Mouse (Mus musculus) intestine, postnatal 0 days (tissue): ENCODE data around the gene Ppp1r15a. TPM values are rescaled to one million over a fixed set of nuclear protein-coding genes. Genes with fewer than 3 reads are reported as not detected.

Experiments
- ATAC-seq: fragments of 200-750 bp; cut with Nextera tagmentation; 2 replicates; pipeline ENCODE4 v1.8.0; 2017; ENCODE audit warnings: mild to moderate bottlenecking, moderate TSS enrichment, moderate library complexity
- H3K27ac ChIP-seq: fragments of 300-500 bp; sonication (generic); 2 replicates; pipeline ENCODE4 v1.5.1; 2014; ENCODE audit warnings: mild to moderate bottlenecking, low read depth, low read length, moderate library complexity
- H3K27me3 ChIP-seq: fragments of 300-500 bp; sonication (generic); replicated peaks from 2 replicates; pipeline ENCODE4 v1.6.1; 2014; ENCODE audit warnings: low read length, mixed read lengths; ENCODE audit not compliant: control insufficient read depth, insufficient read depth
- H3K36me3 ChIP-seq: fragments of 300-500 bp; sonication (generic); 2 replicates; pipeline ENCODE4 v1.6.1; 2014; ENCODE audit warnings: mild to moderate bottlenecking, moderate library complexity; ENCODE audit not compliant: control insufficient read depth, insufficient read depth
- H3K4me1 ChIP-seq: fragments of 300-500 bp; sonication (generic); replicated peaks from 2 replicates; pipeline ENCODE4 v1.6.1; 2014; ENCODE audit warnings: antibody characterized with exemption, low read length, mixed read lengths; ENCODE audit not compliant: control insufficient read depth, insufficient read depth
- H3K4me2 ChIP-seq: fragments of 300-500 bp; sonication (generic); replicated peaks from 2 replicates; pipeline ENCODE4 v1.6.1; 2014; ENCODE audit warnings: low read depth, mild to moderate bottlenecking, moderate library complexity
- H3K4me3 ChIP-seq: fragments of 300-500 bp; sonication (generic); 2 replicates; pipeline ENCODE4 v1.5.1; 2014; ENCODE audit warnings: low read depth, low read length
- H3K9ac ChIP-seq: fragments of 300-500 bp; sonication (generic); 2 replicates; pipeline ENCODE4 v1.6.1; 2014; ENCODE audit warnings: mild to moderate bottlenecking, low read depth, low read length
- H3K9me3 ChIP-seq: fragments of 300-500 bp; sonication (generic); 2 replicates; pipeline ENCODE4 v1.6.1; 2016; ENCODE audit warnings: mixed run types; ENCODE audit not compliant: control insufficient read depth
- CTCF ChIP-seq: sonication (generic); IDR thresholded peaks from 2 replicates; pipeline ENCODE4 v1.5.1; 2016; ENCODE audit warnings: low read depth, mild to moderate bottlenecking, control low read depth, antibody characterized with exemption, moderate library complexity
- WGBS: fragments of 180-500 bp; shearing (Covaris S2); extraction: QIAGEN DNeasy Blood & Tissue Kit; methylation state at CpG from one replicate; pipeline ENCODE4 v1.1.7; 2014; 5-methylcytosine and 5-hydroxymethylcytosine counted together
- polyA plus RNA-seq: library from polyadenylated mRNA; unstranded; fragments of >200 nt; fragmentation: Nextera tagmentation; extraction: Ambion mirVana; gene quantifications from 2 replicates; pipeline ENCODE4 v1.2.1, GENCODE M21; 2015

The Ppp1r15a gene
- 7.4 and 9.0 TPM in 2 replicates for polyA plus RNA-seq

DNA sequence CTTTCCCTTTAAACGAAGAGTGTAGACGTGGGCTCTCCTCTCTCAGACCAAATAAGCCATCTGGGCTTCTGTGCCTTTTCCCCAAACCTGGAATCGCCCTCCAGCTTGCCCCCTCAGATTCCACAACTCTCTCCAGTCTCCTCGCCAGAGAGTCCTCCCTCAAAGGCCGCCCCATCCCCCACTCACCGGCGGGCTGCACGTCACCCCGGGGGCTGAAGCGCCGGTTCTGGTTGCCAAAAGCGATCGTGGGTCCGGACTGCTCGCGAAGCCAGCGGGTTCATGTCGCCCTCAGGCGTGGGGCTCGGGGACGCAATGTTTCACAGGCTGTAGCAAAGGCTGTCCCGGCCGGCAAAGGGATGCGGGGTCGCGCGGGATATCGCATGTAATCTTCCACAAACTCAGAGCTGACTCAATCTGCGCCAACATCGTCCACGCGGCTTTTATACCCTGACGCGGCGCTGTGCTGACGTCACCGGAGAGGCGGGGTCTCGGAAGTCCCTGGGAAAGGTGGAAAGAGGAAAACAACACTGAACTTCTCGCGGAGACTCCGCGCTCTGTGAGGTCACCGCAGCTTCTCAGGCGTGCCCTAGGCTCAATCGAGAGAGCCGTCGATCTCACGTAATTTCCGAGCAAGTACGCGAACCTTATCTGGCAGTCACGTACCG is at the start of gene Ppp1r15a, which contains the start of gene Plekha4:
Gene Ppp1r15a (minus strand): TSS at position 460 of the 665 bp plus-strand sequence.
Gene Plekha4 (plus strand): TSS at position 522 of the 665 bp plus-strand sequence.
- no peaks in the 10 kb centered on the region for H3K27me3 ChIP-seq
- H3K9ac ChIP-seq: peak within 1 kb of the TSS; percentile 77
- H3K36me3 ChIP-seq: peaks cover 8% of the 10 kb centered on the region; the same call in 1 of the 2 replicates
- peak; percentile 91 for ATAC-seq
- H3K4me2 ChIP-seq: peak within 1 kb of the TSS; percentile 73
- no peak for TF ChIP-seq CTCF
- WGBS: under 1% methylated on average over 54 of the region's 54 CpGs
- H3K27ac ChIP-seq: peak within 1 kb of the TSS; percentile 80
- no peaks in the 10 kb centered on the region for H3K9me3 ChIP-seq
- H3K4me3 ChIP-seq: peak within 1 kb of the TSS; percentile 61
- H3K4me1 ChIP-seq: peaks cover 8% of the 10 kb centered on the region

DNA sequence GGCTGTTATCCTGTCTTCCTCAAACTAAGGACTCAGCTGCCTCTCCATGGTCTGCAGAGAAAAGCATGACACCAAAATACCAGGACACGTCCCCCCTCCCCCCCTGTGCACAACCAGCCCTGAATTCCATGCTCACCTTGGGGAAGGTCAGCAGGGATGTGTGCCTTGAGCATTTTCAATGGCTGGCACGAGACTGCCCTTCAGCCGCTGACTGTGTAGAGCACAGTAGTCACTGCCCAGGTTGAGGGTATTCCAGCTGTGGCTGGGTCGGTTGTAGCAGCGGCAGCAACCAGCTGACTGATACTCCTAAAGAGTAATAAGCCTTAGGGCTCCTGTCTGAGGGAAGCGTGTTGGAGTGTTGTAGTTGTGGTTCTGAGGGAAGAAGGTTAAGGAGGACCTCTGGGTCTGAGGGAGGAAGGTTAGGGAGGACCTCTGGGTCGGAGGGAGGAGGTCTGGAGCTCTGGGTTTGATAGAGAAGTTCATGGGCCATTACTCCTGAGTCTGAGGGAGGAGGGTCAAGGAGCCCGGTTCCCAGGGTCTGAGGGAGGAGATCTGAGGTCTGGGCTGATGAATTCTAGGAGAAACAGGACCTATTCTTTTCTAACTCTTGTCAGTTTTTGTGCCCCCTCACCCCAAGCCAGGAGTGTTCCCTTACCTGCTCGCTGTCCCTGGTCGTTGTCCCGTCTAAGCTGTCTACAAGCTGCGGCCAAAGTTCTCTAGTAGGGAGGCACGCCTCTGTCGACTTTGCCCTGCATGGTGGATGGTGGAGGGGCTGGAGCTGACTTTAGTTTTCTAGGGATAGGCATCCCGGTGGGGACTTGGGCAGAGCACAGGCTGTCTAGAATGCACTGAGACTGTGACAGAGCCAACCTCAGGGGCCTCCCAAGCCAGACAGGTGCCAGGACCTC is 48.7 kb upstream of the Ppp1r15a start:
- Histone ChIP-seq H3K9ac (peak overlapping the region; percentile 55), H3K9me3 (no peaks in the 10 kb centered on the region), H3K27ac (peak overlapping the region; percentile 70), H3K4me1 (peaks cover 9% of the 10 kb centered on the region; the same call in 1 of the 2 replicates), H3K36me3 (peaks cover 7% of the 10 kb centered on the region; the same call in 1 of the 2 replicates), H3K4me3 (peak overlapping the region; percentile 43), H3K27me3 (no peaks in the 10 kb centered on the region), H3K4me2 (peak overlapping the region; percentile 69)
- WGBS: 46% methylated on average over 15 of the region's 15 CpGs
- peak; percentile 85 for ATAC-seq
- TF ChIP-seq CTCF: no peak

DNA sequence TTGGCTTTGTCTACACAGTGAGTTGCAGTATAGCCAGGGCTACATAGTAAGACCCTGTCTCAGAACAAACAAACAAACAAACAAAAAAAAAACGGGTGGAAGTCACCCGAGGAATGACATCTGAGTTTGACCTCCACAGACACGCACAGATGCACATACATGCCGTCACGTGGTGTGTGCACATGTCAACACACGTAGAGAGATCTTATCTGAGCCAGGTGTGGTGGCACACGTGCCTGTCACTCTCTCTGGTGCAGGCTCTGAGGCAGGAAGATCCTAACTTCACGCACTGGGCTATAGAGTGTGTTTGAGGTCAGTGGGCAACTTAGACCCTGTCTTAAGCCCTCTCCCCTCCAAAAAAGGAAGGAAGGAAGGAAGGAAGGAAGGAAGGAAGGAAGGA is 47.9 kb upstream of the Ppp1r15a start:
- Histone ChIP-seq H3K4me2 (peak overlapping the region; percentile 69), H3K9ac (no peak overlapping the region), H3K4me1 (peaks cover 9% of the 10 kb centered on the region; the same call in 1 of the 2 replicates), H3K27ac (no peak overlapping the region), H3K27me3 (no peaks in the 10 kb centered on the region), H3K9me3 (no peaks in the 10 kb centered on the region), H3K36me3 (peaks cover 7% of the 10 kb centered on the region; the same call in 1 of the 2 replicates), H3K4me3 (peak overlapping the region; percentile 43)
- 47% methylated on average over 8 of the region's 8 CpGs for WGBS
- no peak for TF ChIP-seq CTCF
- peak; percentile 40; the same call in 1 of the 2 replicates for ATAC-seq

DNA sequence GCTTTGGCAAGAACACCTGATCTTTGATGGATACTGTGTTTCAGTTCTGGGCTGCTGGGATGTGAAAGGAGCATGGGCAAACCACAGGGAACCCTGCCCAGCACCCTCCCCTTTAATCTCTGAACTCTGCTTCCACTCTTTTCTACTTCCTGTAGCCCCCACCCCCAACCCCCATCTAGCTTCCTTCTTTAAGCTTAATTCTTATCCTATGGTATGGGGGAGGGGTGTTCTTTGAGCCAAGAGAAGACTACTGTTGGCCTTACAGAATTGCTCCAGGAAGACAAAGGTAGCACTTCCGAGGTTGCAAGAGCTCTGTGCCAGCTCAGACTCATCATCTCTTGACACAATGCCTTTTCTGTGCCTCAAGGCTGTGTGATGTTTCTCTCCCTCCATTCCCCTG is 45.9 kb upstream of the Ppp1r15a start:
- ATAC-seq: no peak
- no peak overlapping the region for H3K9ac ChIP-seq
- no peak overlapping the region for H3K4me3 ChIP-seq
- no peaks in the 10 kb centered on the region for H3K9me3 ChIP-seq
- H3K4me2 ChIP-seq: no peak overlapping the region
- no peak overlapping the region for H3K27ac ChIP-seq
- H3K27me3 ChIP-seq: no peaks in the 10 kb centered on the region
- H3K36me3 ChIP-seq: peaks cover 4% of the 10 kb centered on the region; the same call in 1 of the 2 replicates
- no peak for TF ChIP-seq CTCF
- WGBS: 32% methylated on average over 1 of the region's 1 CpGs
- peaks cover 9% of the 10 kb centered on the region; the same call in 1 of the 2 replicates for H3K4me1 ChIP-seq

DNA sequence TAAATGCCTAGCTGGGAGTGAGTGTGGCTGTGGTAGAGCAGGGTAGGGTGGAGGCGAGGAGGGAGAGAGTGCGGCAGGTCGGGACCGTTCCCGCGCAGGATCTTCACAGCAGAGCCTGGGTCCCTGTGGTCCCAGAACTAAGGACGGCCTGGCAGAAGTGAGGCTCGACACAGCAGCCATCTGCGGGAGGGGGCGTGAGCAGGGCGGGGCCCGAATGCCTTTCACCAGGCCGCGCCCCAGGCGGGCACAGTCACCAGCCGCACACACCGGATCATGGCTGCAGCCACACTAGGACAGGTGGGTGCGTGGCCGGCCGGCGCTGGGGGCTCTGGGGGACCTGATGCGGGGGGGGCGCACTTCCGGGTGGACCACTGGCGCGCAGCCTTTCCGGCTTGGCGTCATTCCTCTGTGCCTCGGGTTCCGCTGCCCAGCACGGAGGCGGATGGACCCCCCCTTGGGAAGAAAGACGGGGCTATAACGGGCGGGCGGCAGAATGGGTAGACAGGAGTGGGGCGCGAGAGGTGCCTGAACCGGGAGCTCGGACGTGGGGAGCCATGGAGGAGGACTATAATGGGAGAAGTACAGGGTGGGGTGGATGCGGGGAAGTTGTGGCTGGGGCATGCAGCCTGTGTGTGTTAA is 44.2 kb upstream of the Ppp1r15a start, which contains the start of gene Bcat2:
Gene Bcat2 (plus strand): TSS at position 51 of the 639 bp plus-strand sequence.
- H3K4me1 ChIP-seq: peaks cover 5% of the 10 kb centered on the region; the same call in 1 of the 2 replicates
- H3K9me3 ChIP-seq: no peaks in the 10 kb centered on the region
- peak; percentile 37 for ATAC-seq
- no peak for TF ChIP-seq CTCF
- H3K36me3 ChIP-seq: peaks cover 3% of the 10 kb centered on the region; the same call in 1 of the 2 replicates
- H3K9ac ChIP-seq: peak within 1 kb of the TSS; percentile 67
- H3K4me3 ChIP-seq: peak within 1 kb of the TSS; percentile 59
- WGBS: 3% methylated on average over 37 of the region's 42 CpGs
- H3K4me2 ChIP-seq: peak within 1 kb of the TSS; percentile 78
- H3K27ac ChIP-seq: peak within 1 kb of the TSS; percentile 31
- no peaks in the 10 kb centered on the region for H3K27me3 ChIP-seq
